Mouse (Mus musculus) mouse embryonic stem cell (cell line): Measurements from ENCODE around the gene Golph3.
"Not testable (repeated sequence)": the region's sequence is repeated elsewhere in the genome, so short reads cannot be mapped to it uniquely, and the experiment has no call there.

ENCODE experiments used
- in situ Hi-C, 2 experiments: fragments of 300-500 bp; cut with MboI; formaldehyde crosslinking; loops; 1 replicate in 1 of 2; 3 replicates in 1 of 2; pipeline ENCODE4 v1.14.3; 2019 to 2020; ENCODE audit warnings: low sequenced_read_pairs in 2 of 2, low pct_unique_long_range_greater_than_20kb in 1 of 2, mixed read lengths in 1 of 2; ENCODE audit not compliant: unreplicated experiment in 1 of 2

Gene Golph3

GRCm38 (mm10) chr15:12348950-12349349 lies 27.7 kb downstream of the Golph3 start:
- in situ Hi-C loops: no loop called here

- in situ Hi-C loops: no loop called here
Observed at GRCm38 (mm10) chr15:12349840-12350239, 28.6 kb downstream of the Golph3 start.

- in situ Hi-C loops: no loop called here
Observed at GRCm38 (mm10) chr15:12351470-12351869, 30.2 kb downstream of the Golph3 start.

- in situ Hi-C loops: no loop called here
Observed at GRCm38 (mm10) chr15:12354281-12354810, 33.1 kb downstream of the Golph3 start.

GRCm38 (mm10) chr15:12355261-12355660 lies 34.0 kb downstream of the Golph3 start:
- in situ Hi-C loops: no loop called here

GRCm38 (mm10) chr15:12355907-12356306 lies 34.7 kb downstream of the Golph3 start:
- in situ Hi-C loops: no loop called here

- in situ Hi-C loops: no loop called here
Observed at GRCm38 (mm10) chr15:12357459-12357858, 36.2 kb downstream of the Golph3 start.

GRCm38 (mm10) chr15:12358384-12358783 lies 37.1 kb downstream of the Golph3 start:
- in situ Hi-C loops: no loop called here

GRCm38 (mm10) chr15:12360519-12361212 lies 39.4 kb downstream of the Golph3 start:
- in situ Hi-C loops: no loop called here

GRCm38 (mm10) chr15:12362001-12362700 lies 40.9 kb downstream of the Golph3 start:
- in situ Hi-C loops: no loop called here

- in situ Hi-C loops: no loop called here
Observed at GRCm38 (mm10) chr15:12362701-12363040, 41.4 kb downstream of the Golph3 start.

- in situ Hi-C loops: no loop called here
Observed at GRCm38 (mm10) chr15:12364096-12364495, 42.8 kb downstream of the Golph3 start.

GRCm38 (mm10) chr15:12365416-12366071 lies 44.3 kb downstream of the Golph3 start:
- in situ Hi-C loops: no loop called here

GRCm38 (mm10) chr15:12366072-12366469 lies 44.8 kb downstream of the Golph3 start:
- in situ Hi-C loops: no loop called here

GRCm38 (mm10) chr15:12366580-12367305 lies 45.5 kb downstream of the Golph3 start:
- in situ Hi-C loops: not testable (repeated sequence)

GRCm38 (mm10) chr15:12367306-12368080 lies 46.2 kb downstream of the Golph3 start:
- in situ Hi-C loops: no loop called here

- in situ Hi-C loops: no loop called here
Observed at GRCm38 (mm10) chr15:12368357-12368756, 47.1 kb downstream of the Golph3 start.

- in situ Hi-C loops: no loop called here
Observed at GRCm38 (mm10) chr15:12368850-12369249, 47.6 kb downstream of the Golph3 start.
